Mouse (Mus musculus) gastrocnemius, postnatal 4 days (tissue): ENCODE data around the gene Slc28a3. TPM values are rescaled to one million over a fixed set of nuclear protein-coding genes. Genes with fewer than 3 reads are reported as not detected.
A peak's percentile ranks its signal among the peaks of the same experiment; 100 is the strongest.

Source experiments
- DNase-seq, 2 experiments: peaks; one replicate each; pipeline ENCODE4 v3.0.0; 2021 to 2022; ENCODE audit warnings: low spot score in 2 of 2, mixed read lengths in 2 of 2
- long read RNA-seq, 2 experiments: library from polyadenylated mRNA; stranded (forward); transcript quantifications; one replicate each; pipeline ENCODE4 v2.0.0; 2021
- total RNA-seq, 2 experiments: library from RNA; stranded (reverse); gene quantifications; 2 replicates each; pipeline ENCODE4 v1.2.3; 2021

Gene Slc28a3
- not detected for total RNA-seq
- long read RNA-seq, experiment 1: 0 reads
- long read RNA-seq, experiment 2: 0 reads

- no peak for DNase-seq
Measured at GRCm38 (mm10) chr13:58610716-58611115, at the start of gene Slc28a3. Gene Slc28a3, minus strand, starts transcription at chr13:58610877.

- DNase-seq: no peak
Measured at GRCm38 (mm10) chr13:58657987-58658386, 47.3 kb upstream of the Slc28a3 start.

DNA sequence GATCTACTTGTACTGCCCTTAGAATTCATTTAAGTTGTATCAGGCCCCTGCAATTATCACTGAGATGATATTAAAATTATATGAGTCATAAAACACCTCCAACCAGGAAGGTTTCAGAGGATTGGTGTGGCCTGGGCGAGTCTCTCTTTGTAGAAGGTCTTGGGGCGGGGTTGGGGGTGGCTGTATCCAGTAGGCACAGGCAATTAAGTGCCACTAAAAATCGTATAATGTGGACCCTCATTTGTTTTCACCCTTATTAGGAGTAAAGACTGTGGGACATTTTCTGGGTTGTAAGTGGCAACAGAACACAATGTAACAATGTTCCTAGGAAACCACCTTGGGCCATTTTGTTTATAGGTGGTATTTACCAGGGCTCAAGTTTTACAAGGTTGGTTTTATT lies 46.2 kb upstream of the Slc28a3 start:
- DNase-seq: no peak

- no peak for DNase-seq
Measured at GRCm38 (mm10) chr13:58655552-58655951, 44.9 kb upstream of the Slc28a3 start.

DNA sequence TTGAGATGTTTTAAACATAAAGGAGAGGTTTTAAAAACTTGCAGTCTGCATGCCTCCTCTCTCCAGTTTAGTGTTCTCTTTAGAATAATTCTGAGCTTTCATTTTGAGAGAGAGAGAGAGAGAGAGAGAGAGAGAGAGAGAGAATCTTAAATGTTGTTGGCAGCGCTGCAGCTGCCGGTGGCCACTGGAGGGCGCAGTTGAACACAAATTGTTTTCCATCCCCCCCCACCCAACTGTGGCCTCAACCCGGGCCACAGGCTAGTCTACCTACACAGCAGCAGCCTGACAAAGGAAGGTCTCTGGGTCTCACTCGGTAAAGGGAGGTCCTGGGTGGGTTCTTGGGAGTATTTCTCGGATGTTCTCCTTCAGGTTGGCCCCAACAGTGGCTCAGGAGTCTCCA lies 29.7 kb upstream of the Slc28a3 start:
- peak; percentile 37 to 53 for DNase-seq

DNA sequence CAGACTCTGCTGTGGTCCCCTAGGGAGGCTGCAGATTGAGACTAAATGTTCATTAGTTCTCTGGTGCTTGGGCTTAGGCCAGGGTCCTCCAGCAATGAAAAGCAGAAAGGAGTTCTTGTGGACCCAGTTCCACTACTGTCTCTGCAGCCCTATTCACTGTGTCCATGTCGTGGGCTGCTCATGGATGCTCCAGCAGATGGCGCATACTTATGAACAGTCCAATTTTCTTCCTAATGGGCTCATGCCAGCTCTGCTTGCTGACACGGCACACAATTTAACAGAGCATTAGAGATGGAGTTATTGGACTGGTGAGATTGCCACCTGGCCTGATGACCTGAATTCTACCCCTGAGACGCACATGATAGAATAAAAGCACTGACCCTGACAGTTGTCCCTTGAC lies 28.3 kb upstream of the Slc28a3 start:
- peak in 1 of 2 experiments; percentile 44 for DNase-seq

- DNase-seq: peak in 1 of 2 experiments; percentile 45
Measured at GRCm38 (mm10) chr13:58637360-58638002, 26.8 kb upstream of the Slc28a3 start.

- DNase-seq: no peak
Measured at GRCm38 (mm10) chr13:58633887-58634286, 23.2 kb upstream of the Slc28a3 start.

DNA sequence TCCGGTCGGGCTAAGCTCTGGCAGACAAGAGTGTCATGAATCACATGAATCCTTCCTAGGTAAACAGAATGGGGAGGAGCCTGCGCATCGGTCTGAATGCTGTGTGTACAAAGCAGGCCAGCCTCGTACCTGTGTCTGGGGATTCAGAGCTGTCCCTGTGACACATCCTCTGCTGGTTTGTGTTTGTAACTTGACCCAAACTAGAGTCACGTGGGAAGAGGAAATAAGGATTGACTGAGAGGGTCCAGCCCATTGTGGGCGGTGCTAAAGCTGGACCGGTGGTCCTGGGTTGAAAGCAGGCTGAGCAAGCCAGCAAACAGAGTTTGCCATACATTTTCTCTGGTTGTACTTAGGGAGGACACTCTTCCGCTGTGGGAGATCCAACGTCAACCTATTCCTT lies 20.1 kb upstream of the Slc28a3 start:
- DNase-seq: no peak

GRCm38 (mm10) chr13:58629365-58630050 lies 18.8 kb upstream of the Slc28a3 start:
- no peak for DNase-seq

- no peak for DNase-seq
Measured at GRCm38 (mm10) chr13:58622647-58623046, 12.0 kb upstream of the Slc28a3 start.

DNA sequence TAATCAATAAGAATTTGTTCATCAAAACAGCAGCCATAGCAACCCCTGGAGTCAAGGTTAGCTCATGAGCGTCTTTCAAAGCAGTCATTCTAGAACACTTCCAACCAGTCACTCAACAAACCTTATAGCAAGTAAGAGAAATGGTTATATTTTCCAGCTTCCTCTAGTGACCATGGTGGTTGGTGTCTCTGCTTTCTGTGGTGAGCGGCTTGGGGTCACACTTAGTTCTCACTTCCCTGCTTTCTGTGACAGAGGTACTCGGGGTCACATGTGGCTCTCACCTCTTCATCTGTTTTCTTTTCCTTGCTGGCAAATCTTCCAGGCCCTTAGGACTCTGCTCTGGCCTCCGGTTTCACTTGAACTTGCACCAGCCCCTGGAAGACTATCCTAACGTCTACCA lies 8.6 kb upstream of the Slc28a3 start:
- DNase-seq: no peak

GRCm38 (mm10) chr13:58610059-58610458 lies 618 bp downstream of the Slc28a3 start:
- DNase-seq: no peak

DNA sequence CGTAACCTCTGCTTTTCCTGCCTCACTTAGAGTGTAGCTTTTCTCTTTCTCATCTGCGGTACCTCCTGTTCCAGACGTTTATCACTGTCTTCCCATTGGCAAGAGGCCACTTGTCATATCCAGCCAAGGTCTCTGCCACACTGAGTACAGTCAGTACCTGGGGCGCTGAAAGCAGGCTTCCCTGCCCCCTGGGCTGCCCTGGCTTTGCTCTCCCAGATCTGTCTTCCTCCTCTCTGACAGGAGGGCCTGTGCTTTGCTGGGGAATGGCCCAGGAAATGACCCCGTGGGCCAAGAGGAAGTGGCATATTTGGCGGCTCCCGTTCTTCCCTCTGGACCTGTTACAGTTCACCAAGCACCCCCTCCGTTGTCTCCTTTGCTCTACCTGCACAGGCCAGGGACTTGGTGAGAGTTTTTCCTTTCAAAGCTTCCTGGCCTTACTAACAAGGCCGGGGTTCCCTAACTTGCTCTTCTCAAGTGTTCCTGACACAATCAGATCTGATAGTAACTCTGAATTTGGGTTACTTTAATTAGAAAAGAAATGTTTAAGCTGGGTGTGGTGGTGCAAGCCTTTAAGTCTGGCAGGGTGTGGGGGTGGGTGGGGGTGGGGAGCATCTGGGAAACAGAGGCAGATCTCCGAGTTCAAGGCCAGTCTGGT lies 9.3 kb downstream of the Slc28a3 start:
- no peak for DNase-seq

- no peak for DNase-seq
Measured at GRCm38 (mm10) chr13:58598578-58598977, 12.1 kb downstream of the Slc28a3 start.

GRCm38 (mm10) chr13:58593129-58593528 lies 17.5 kb downstream of the Slc28a3 start:
- DNase-seq: peak; percentile 62 to 72

DNA sequence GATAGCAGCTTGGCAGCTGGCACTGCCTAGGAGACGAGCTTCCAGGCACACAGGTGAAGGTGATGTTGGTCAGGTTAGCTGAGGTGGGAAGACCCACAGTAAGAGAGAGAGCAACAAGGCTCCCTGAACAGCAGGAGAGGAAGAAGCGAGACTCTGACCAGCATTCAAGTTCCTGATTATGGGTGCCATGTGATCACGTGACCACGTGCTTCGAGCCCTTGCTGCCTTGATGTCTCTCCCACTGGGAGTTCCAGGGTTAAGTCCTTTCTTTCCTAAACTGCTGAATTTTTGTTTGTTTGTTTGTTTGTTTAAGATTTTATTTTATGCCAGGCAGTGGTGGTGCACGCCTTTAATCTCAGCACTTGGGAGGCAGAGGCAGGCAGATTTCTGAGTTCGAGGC lies 18.8 kb downstream of the Slc28a3 start:
- no peak for DNase-seq

- DNase-seq: peak; percentile 29 to 38
Measured at GRCm38 (mm10) chr13:58590630-58591029, 20.0 kb downstream of the Slc28a3 start.

DNA sequence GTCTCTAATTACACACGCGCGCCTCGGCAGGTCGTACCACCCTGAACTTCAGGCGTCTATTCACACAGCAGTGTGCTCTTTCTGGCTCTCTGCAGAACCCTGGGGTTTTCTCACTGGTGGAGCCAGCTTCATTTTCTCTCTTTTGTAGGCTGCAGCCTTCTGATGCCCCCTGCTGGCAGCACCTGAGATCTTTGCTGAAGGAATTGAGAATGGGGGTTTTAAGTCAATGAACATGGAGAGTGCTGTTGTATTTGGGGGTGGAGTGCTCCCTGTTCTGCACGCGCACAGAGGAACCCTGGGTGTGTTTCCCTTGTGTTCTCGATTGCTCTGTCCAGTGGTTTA lies 21.2 kb downstream of the Slc28a3 start:
- DNase-seq: peak; percentile 52 to 76

DNA sequence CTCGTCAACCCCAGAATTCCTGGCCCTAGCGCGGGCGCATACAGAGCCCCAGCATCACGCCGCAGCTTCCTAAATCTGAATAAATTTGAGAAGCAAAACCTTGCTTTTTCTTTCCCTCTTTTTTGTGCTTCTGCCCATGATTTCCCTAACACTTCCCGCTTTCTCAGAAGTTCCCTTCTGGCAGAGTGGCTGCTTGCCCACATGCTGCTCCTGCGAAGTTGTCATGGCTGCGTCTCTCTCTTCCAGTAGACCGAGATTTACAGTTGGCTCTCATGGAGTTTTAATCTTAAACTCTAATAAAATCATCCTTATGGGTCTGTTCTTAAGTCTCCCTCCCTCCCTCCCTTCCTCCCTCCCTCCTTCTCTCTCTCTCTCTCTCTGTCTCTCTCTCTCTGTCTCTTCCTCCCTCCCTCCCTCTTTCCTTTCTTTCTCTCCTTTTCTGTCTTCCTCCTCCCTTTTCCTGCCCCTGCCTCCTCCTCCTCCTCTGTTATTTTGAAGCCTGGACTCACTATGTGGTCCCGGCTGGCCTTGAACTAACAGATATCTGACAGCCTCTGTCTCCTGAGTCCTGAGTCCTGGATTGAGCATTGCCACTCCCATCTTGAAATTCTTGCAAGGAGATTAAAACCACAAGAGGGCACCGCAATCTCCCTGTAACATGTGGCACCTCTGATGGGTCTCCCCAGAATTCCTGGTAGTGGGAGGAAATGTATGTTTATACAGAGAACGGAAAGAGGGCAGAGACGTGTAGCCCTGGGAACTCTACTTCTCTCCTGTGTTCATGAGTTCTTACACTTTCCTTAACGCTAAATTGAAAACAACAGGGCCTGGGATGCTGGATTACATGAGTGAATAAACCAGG lies 21.8 kb downstream of the Slc28a3 start:
- no peak for DNase-seq

DNA sequence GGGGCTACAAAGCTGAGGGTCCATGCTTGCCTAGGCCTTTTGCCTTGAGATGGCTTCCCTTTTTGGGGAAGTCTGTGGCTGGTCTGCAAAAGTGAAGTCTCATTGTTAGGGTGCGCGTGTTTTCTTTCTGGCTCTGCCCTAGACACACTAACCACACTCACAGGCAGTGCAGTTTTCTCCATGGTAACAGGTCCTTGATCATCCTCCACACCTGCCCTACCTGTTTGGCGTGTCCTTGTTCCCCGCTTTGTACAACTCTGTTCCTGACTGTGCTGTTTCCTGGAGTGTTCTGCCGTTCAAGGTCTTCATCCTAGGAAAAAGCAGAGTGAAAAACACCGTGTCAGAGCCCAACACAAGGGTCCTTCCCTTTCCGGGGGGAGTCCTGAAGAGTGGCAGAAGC lies 22.7 kb downstream of the Slc28a3 start:
- DNase-seq: no peak
